Mouse (Mus musculus): Measurements from ENCODE around the gene Fshr.

DNA sequence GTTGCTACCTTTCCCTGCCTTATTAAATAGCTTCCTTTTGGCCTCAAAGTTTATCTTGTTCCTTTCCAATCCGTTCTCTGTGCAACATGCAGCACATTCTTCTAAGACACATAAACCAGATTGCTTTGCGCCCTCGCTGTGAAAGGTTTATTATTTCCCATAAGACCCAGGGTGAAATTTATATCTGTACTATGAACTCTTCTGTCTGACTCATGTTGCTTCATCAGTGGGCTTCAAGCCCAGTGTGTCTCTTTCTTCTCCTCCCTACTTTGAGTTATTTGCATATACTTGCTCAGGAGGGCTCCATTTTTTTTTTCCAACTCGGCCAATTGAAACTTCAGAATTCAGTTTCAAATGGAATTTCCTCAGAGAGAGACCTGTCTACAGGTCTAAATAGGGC lies 183.5 kb downstream of the Fshr start:
- no peak for TF ChIP-seq CTCF (IDR thresholded peaks at IDR 0.05; ENCODE audit: borderline replicate concordance, insufficient read depth, low read length)
- no peak for TF ChIP-seq POLR2A (IDR thresholded peaks at IDR 0.05; ENCODE audit: low read depth, low read length)

All from embryonic fibroblast, embryonic 13.5 days (primary cell).